Mouse (Mus musculus) left cerebral cortex, adult 9 months (tissue): ENCODE results near the gene Hpgd.

ENCODE experiments used
- DNase-seq, 2 experiments: peaks; one replicate each; pipeline ENCODE4 v3.0.0; 2022; ENCODE audit warnings: low spot score in 2 of 2

The Hpgd gene

DNA sequence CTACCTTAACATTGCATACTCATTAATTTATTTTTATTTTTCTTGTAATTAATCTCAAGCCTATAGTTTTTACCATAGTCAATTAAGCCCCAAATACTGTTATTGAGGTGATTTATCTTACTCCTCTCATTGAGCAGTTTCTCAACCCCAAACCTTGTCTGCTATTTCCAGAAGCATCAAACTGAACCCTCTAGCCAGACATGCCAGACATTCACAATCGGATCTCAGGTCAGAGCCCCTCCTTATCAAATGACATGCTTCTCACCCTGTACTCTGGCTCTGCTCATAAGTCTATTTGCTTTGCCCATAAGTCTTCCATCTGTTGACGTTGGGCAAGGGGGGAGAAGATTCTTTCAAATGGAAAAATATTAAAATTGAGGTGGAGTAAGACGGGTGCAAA is 33.3 kb downstream of the Hpgd start:
- no peak for DNase-seq

DNA sequence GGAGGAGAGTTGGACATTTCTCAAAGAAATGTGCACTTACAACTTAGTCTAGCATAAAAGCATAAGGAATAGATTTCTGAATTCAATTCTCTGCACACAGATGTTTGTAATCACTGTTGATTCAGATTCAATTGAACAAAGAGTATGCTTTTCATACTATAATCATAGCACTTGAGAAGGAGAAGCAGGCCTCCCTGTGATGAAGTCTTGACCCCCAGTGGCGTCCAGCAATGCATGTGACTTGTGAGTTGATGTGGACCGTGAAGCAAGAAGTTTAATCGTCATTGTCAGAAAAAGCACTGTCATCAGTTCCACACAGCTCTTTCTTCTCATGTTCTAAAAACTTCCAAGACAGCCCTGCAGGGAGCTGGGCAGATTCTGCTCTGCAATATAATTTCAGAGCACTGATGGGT is 33.8 kb downstream of the Hpgd start:
- DNase-seq, result no peak

DNA sequence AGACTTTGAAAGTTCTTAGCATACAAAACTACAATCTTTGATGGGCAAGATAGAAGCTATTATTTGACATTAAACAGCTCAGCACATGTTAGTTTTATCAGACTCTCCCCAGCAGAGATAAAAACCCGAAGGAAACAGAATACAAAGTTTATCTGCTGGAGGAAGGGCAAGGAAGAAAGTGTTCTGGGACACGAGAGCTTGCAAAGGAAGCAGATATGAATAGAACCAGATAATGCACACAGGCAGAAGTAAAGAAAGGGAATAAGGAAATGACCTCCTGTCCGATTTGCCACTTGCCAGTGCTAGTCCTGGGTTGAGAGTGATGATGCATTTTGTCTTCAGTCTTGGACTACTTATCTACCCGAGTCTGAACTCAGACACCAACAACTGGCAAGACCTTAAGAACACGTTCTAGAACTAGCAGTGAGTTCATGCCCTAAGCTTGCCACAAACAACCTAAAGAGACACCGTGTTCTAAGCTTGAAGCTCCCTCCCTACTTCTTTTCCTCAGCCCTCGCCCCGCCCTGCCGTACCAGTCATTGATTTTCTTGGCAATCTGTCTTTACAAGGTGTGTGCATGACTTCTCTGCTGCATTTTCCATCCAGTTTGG is 41.1 kb downstream of the Hpgd start:
- no peak for DNase-seq

DNA sequence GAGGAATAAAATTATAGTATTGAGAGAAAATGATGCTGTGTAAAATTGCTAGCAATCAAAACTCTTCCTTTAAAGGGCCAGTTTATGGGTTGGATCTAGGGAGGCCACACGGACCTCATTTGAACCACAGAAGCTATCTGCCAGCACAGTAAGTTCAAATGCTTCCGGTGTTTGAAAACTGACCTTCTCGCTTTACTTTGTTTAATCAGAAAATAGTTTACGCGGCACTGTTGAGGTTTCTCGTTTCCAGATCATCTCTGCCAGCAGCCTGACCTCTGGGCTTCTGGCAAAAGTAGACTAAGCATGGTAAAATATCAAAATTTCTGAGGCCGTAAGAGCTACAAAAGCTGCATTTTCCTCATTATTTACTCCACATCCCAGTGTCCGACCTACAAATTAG is 42.4 kb downstream of the Hpgd start:
- DNase-seq, result no peak

DNA sequence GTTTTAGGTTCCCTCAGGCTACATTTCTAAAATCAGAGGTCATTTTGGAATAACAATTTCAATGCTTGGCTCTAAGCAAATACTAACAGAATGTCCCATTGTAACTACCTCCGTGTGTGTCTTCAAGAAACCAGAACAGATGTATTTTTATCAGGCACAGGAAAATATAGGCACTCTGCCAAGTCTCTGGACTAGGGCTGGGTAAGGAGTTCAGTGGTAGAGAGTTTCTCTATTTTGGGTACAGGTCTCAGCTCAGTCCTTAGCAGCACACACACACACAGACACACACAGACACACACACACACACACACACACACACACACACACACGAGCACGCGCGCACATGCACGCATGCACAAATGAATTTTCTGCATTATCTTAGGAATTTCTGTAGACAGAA is 49.1 kb downstream of the Hpgd start:
- DNase-seq, result peak in 1 of 2 experiments; percentile 12

DNA sequence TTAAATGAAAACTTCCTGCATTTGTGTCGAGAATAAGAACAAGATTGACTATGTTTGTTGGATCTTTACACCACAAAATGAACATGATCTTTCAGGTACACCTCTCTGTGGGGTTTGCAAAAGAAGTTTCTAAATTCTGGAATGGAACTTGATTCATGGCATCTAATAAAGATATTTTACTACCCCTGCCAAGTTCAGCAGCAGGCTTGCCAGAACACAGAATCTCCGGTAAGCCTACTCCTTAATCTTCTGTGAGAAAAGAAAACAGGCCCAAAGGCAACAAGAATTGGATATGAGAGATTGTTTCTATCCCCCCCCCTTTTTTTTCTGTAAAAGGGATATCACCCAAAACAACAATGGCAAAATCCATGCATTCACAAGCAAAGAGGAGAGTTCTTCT is 49.6 kb downstream of the Hpgd start:
- no peak for DNase-seq

DNA sequence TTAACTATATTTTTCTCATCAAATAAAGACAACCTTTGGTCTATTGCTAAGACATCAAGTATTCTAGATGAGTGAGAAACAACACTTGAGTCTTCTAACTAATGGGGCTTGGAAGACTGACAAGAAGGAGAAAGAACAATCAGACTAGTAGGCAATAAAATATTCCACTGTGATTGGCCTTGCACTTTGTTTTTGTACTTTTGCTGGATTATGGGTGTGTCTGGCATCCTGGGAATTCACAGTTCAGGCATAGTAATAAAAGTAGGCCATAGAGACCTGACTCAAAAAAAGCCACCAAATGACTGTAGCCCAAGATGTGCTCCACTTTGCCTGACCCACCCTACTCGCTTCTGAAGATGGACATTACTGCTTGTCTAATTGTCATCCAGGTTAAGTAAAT is 50.0 kb downstream of the Hpgd start:
- DNase-seq, result no peak

DNA sequence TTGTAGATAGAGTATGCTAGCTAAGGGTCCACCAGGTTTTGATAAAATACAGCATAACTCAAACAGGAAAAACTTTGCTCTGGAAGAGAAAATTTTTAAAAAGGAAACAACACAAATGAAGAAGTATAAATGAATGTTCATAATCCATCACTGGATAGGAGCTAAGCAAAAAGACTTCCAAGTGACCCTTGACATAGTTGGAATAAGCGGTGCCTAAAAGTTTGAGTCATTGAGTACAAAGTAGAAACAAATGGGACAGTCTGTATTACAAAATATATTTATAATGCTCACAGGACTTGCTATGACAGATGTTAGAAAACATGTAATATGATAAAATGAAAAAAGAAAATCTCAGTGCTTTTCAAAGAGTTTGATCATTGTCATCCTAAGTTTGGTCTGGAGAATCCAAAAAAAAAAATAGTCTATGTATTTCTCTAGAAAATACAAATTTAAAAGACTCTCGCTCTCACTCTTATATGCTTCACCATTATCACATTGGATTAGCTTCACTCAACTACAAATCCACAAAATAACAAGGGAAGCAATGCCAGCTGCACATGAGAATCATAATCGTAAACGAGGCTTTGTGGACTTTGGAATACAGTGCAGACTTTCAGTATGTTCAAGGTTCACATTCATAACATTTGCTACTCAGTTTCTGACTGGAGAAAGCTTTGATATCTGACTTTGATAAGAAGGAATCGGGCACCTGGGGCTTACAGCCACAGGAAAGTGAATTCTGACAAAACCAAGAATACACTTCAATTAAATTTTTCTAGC is 51.4 kb downstream of the Hpgd start:
- no peak for DNase-seq

DNA sequence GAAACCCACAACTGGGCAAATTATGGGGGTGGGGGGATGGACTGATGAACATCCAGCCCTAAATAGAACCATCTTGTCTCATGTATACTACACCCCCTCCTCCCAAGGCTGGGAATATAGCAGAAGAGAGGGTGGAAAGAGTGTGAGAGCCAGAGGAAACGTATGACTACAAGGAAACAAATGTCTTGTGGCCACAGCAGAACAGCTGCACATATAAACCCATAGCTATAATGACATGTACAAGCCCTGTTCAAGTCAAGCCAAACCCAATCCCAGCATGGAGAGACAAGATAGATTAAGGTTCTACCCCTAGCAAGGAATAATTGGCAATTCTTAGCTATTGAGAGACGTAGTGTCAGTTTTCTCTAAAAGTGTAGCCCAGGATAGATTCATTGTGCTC is 68.8 kb downstream of the Hpgd start:
- no peak for DNase-seq
